Mouse (Mus musculus) layer of hippocampus, adult 18-20 months (tissue): ENCODE results near the gene Bphl. TPM values are rescaled to one million over a fixed set of nuclear protein-coding genes. Genes with fewer than 3 reads are reported as not detected.
A peak's percentile ranks its signal among the peaks of the same experiment; 100 is the strongest.
"Not testable (repeated sequence)": the region's sequence is repeated elsewhere in the genome, so short reads cannot be mapped to it uniquely, and the experiment has no call there.

ENCODE experiments used
- DNase-seq, 2 experiments: peaks; one replicate each; pipeline ENCODE4 v3.0.0; 2022; ENCODE audit warnings: low spot score in 2 of 2
- total RNA-seq, 2 experiments: library from RNA; stranded (reverse); gene quantifications; 2 replicates each; pipeline ENCODE4 v1.2.3; 2021

Gene Bphl
- total RNA-seq, 2 experiments from 2014 or later, result 52.0 to 56.0 TPM

DNA sequence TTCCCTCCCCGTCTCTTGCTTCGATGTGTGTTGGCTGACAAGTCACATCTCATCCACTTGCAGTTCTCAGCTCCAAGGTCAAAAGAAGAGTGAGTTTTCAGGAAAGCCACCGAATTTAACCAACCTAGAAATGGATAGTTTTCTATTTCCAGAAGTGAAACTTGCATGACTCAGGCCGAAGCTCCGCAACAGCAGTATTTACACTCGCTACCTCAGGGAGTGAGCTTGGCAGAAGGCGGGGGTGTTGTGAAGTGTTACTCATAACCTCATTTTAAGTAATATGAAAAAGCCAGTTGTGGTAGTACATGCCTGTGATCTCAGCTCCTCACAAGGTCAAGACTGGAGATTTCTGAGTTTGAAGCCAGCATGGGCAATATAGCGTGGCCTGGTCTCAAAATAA, 13.1 kb downstream of the Bphl start:
- DNase-seq, result peak in 1 of 2 experiments; percentile 36

- no peak for DNase-seq
Measured at GRCm38 (mm10) chr13:34051692-34052091, 14.3 kb downstream of the Bphl start.

- DNase-seq, result no peak
Measured at GRCm38 (mm10) chr13:34053673-34054282, 16.4 kb downstream of the Bphl start.

- no peak for DNase-seq
Measured at GRCm38 (mm10) chr13:34054391-34054790, 17.0 kb downstream of the Bphl start.

- no peak for DNase-seq
Measured at GRCm38 (mm10) chr13:34054983-34055382, 17.6 kb downstream of the Bphl start.

- DNase-seq, result no peak
Measured at GRCm38 (mm10) chr13:34057252-34057651, 19.9 kb downstream of the Bphl start.

GRCm38 (mm10) chr13:34060061-34060460, 22.7 kb downstream of the Bphl start:
- no peak for DNase-seq

GRCm38 (mm10) chr13:34062466-34062865, 25.1 kb downstream of the Bphl start:
- no peak for DNase-seq

- DNase-seq, result peak; percentile 39 to 67
Measured at GRCm38 (mm10) chr13:34066351-34066750, 29.0 kb downstream of the Bphl start.

- no peak for DNase-seq
Measured at GRCm38 (mm10) chr13:34070296-34070695, 32.9 kb downstream of the Bphl start.

DNA sequence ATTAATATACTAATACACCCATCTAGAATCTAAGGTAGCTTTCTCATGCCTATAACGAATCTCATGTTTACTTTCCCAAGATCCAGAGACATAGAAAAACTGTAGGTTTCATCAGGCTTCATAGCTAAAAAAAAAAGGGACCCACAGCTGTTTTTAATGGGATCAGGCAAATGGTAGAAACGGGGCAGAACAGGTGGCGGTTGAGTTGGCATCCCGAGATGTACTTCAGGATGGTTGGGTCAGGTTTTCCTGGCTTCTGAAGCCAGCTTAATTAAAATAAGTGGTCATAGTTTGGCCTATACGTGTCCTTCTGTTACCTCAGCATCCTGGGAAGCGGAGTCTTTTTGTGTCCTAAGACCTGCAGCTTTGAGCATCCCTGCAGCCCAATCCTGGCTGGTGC, 34.4 kb downstream of the Bphl start:
- no peak for DNase-seq

GRCm38 (mm10) chr13:34072847-34073246, 35.5 kb downstream of the Bphl start:
- no peak for DNase-seq

DNA sequence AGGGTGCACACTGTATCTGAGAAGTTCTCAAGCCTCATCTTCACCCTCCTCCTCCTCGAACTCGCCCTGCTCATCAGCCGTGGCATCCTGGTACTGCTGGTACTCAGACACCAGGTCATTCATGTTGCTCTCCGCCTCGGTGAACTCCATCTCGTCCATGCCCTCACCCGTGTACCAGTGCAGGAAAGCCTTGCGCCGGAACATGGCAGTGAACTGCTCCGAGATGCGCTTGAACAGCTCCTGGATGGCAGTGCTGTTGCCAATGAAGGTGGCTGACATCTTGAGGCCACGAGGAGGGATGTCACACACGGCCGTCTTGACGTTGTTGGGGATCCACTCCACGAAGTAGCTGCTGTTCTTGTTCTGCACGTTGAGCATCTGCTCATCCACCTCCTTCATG, 37.0 kb downstream of the Bphl start:
- DNase-seq, result not testable (repeated sequence)

- not testable (repeated sequence) for DNase-seq
Measured at GRCm38 (mm10) chr13:34075893-34076292, 38.5 kb downstream of the Bphl start.

DNA sequence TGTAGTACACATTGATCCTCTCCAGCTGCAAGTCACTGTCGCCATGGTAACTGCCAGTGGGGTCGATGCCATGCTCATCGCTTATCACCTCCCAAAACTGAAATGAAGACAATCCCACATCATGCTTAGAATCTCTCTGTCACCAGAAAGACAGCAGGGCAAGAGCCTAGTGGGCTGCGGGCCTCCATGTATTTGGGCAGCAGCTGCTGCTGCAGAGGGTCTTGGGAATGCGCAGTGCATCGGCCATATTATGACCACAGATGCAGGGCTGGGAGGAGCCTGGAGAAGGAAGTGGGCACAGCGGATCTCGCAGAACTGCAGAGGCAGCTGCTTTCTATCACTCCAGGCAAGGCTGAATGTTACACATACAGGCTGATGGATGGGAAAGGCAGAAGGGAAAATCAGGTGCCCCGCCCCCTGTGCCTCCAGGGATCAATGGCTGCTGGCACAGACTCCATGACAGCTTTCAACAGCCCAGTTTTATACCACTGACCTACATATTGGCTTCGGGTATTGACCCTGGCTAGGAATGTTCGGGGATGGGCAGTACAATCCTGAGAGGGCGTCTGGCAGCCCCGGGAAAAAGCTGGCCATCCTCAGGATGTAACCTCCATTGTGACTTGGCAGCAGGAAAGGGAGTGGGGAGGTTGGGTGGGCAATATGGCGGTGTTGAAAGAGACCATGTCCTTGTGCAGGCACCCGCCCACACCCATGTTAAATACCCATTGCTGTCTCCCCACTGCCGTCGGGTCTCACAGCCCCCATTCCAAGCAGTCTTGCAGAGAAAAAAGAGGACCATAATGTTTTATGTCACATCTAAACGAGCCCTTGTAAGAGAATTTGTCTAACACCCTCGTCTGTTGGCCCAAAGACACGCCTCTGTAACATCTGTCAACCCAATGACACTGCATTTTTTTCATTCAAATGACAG, 39.4 kb downstream of the Bphl start:
- DNase-seq, result peak; percentile 64 to 74

GRCm38 (mm10) chr13:34077492-34078271, 40.3 kb downstream of the Bphl start, which contains the start of gene Tubb2a:
Gene Tubb2a, minus strand, starts transcription at chr13:34078007.
- peak; percentile 89 to 92 for DNase-seq

DNA sequence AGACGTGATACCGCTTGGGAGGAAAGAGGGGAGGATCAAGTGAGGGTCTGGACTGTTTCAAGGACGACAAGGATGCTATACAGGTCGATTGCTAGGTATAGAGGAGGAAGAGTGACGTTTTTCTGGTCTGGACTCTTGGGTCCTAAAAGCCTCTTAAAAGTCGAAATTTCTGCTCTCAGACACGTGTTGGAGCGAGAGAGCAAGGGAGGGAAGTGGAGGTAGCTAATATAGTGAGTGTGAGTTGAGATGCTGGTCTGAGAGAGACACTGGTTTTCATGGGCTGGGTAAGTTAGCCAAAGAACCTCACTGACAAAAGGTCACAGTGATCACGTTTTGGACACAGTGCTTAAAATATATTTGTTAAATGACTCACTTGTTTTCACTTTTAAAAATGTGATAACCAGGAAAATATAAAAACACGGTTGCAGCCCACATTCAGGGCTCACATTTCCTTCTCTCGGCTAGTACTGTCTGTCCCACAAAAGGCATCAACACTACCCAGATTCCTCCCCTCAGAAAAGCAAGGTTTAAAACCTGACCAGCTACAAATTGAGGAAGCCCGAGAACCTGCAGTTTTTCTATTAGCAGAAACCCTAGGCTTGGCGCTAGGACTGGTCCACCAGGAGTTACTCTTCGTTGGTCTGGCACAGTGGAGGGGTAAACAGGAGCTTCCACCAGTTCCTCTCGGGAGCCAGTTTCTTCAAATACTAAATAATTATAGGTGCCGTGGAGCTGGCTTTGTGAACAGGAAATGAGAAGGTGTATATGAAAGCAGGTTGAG, 41.3 kb downstream of the Bphl start:
- DNase-seq, result no peak

DNA sequence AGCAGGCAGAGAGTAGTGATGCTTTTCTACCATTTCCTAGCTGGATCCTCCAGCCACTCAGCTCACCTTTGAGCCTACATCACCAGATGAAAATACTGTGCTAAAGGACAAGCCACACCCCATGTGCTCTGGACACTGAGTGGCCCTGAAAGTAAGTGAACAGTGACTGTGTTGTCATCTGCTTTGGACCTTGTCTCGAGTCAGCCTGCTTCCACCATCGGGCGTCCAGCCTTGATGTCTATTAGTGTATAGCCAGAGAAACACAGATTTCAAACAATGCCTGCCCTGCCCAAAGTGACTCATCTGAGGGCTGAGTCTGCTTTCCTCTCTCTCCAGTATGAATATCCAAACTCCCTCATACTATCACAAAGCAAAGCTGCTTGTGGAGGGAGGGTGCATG, 42.4 kb downstream of the Bphl start:
- DNase-seq, result no peak

DNA sequence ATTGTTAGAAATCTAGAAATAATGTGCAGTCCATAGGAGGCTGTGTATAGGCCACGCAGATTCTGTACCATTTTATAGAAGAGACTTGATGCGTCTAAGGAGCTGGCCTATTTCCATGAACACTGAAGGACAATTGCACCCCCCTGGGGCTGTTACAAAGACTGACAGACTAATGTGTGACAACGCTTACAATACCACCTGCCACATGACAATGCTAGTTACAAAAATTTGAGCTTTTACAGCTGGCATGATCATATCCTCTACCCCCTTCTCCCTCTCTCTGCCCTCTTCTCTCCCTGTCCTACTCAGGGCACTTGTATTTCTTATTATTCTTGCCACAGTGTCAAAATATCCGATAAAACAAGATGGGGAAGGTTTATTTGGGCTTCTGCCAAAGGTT, 44.5 kb downstream of the Bphl start:
- DNase-seq, result no peak

GRCm38 (mm10) chr13:34084026-34084750, 46.8 kb downstream of the Bphl start:
- DNase-seq, result peak in 1 of 2 experiments; percentile 36
